Mouse (Mus musculus) T-helper 1 cell (primary cell): ENCODE measurements around the gene H1foo.

Source experiments
- in situ Hi-C: fragments of 300-600 bp; cut with MboI, MseI; formaldehyde crosslinking; loops from one replicate; pipeline ENCODE4 v1.15.1; 2025; ENCODE audit warnings: high pct_unique_total_duplicates

The H1foo gene

GRCm38 (mm10) chr6:115961743-115962142 is 17.0 kb downstream of the H1foo start:
- in situ Hi-C loops = no loop called here

DNA sequence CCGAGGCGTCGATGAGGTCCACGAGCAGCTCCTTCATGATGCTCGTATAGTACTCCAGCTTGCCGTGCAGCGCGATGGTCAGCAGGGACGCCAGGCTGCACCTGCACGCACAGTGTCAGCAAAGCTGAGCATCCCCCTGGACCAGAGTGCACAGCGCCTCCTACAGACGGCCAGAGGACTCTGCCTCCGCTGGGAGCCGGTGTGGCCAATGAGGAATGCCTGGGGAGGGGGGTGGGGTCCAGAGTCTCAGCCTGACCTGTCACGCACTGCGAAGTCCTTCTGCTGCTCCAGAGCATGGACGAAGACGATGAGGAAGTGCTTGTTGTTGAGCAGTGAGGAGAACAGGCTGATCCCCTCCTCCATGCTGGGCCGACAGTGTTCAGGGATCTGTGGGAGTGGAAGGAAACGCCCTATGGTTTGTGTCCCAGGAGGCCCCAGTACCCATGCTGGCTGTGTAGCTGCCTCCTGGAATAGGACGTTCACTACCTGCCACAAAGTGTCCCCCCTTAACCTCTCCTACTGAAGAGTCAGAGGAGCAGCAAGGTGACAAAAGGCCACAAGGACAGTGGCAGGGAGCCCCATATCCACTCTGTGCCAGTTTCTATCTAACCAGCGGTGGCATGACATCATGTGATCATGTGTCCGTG is 17.8 kb downstream of the H1foo start:
- in situ Hi-C loops = no loop called here

DNA sequence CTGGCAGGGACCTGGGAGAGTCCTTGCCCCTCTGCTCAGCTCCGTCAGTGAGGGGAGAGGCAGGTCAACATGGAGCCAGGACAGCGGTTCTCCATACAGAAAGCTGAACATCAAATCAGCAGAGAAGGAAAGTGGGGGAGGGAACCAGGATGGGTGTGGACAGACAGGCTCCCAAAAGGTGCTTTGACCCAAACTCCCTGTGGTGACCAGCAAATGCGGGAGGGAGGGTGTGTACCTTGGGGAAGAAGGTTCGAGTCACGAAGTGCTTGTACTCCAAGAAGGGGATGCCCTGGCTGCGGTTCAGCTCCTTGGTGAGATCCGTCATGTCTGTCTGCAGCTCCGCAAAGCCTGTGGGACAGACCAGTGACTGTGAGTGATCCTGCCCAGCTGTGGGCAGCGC is 18.9 kb downstream of the H1foo start:
- in situ Hi-C loops = no loop called here

DNA sequence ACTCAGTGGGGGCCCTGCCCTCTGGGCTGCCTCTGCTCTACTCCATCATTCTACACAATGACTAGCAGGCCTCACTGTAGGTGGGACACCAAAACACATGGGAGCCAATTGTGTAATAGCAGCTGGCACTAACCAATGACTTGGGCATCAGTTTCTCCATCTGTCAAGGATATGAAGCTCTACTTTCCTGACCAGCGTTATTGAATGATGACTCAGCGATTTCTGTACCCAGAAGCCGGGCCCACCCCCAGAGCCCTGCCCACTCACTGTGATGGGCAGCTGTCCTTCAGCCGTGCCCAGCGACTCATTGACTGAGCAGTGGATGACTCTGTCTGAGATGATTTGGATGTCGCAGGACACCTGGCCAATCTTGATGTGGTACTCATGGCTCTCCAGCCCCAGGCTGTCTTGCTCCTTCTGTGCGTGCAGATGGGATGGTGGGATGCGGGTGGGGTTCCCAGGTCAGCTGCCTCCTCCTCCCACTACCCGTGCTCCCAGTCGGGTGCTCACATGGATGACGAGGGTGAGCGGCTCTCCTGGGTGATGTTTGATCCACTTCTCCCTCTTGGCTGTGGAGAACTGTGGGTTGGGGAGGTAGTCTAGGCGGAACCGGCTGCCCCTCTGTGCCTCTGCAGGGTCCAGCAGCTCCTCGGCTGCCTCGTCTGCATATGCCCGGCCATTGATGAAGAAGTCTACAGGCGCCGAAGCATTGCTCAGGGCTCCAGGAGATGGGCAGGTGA is 21.7 kb downstream of the H1foo start:
- in situ Hi-C loops = no loop called here

GRCm38 (mm10) chr6:115967291-115967880 is 22.6 kb downstream of the H1foo start:
- in situ Hi-C loops = no loop called here

DNA sequence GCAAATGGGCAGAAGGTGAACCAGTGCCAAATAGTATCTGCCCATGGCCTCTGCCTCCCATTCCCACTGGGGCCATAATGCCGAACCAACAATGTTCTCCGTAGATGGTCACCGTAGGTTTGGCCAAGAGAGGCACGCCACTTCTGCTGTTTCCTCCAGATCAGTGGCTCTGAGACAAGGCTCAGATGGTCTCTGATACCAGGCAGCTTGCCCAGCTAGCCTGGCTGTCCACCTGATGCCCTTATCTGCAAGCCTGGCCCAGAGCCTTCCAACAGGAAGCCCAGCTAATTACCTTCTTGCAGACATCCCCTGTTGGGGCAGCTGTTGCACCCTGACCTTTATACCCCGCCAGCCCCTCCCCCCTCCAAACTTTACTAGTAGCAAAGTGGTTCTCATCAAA is 23.3 kb downstream of the H1foo start:
- in situ Hi-C loops = no loop called here

- in situ Hi-C loops = no loop called here
Measured at GRCm38 (mm10) chr6:115968700-115969099, 24.0 kb downstream of the H1foo start.

- in situ Hi-C loops = no loop called here
Measured at GRCm38 (mm10) chr6:115969103-115969502, 24.4 kb downstream of the H1foo start.

GRCm38 (mm10) chr6:115969952-115970351 is 25.2 kb downstream of the H1foo start:
- in situ Hi-C loops = no loop called here

GRCm38 (mm10) chr6:115971273-115972060 is 26.7 kb downstream of the H1foo start:
- in situ Hi-C loops = no loop called here

GRCm38 (mm10) chr6:115972083-115972764 is 27.5 kb downstream of the H1foo start:
- in situ Hi-C loops = no loop called here

DNA sequence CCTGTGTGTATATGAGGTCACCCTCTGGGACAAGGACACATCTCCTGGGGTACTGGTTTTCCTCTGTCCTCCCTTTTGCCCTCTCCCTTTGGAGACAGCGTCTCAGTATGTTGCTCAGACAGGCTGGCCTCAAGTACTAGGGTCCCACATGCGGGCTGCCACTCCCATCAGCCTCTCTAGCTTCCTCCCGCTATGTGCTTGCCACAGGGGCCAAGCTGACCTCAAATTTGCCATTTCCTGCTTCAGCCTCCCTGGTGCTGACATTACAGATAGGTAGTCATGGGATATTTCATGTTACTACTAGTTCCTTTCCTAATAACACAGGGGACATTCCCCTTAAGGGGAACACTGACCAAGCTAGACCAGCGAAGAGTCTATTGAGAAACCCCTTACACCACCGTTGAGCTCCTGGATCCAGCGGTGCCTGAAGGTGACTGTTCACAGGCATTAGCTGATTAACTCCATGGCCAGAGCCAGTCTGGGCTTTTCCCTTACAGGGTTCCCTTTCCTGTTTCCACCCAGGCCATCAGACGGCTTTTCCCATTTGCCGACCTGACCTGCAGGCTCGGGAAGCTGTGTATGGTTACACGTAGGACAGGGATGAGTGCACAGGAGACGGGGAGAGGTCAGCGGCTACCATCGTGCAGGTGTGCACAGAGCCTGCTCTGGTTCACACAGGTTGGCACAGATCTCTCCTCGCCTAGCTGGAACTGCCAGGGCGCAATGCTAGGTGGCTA is 28.6 kb downstream of the H1foo start:
- in situ Hi-C loops = no loop called here

GRCm38 (mm10) chr6:115973881-115974662 is 29.3 kb downstream of the H1foo start:
- in situ Hi-C loops = no loop called here

DNA sequence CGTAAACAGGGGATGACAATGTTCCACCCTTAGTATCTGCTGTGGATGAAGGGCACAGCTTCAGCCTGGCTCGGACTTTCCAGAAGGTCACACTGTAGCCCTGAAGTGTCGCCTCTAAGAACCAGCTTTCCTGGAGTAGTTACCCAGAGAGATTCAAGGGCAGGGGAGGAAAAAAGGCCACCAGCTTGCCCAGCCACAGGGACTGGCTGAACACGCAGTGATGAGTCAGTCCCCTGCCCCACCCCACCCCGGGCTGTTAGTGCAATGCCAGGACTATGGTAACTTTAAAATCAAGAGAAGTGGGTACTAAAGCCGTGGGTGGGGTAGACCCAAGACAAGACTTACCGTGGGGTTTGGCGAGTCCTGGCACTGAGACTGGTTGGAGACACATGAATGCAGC is 30.9 kb downstream of the H1foo start:
- in situ Hi-C loops = no loop called here

DNA sequence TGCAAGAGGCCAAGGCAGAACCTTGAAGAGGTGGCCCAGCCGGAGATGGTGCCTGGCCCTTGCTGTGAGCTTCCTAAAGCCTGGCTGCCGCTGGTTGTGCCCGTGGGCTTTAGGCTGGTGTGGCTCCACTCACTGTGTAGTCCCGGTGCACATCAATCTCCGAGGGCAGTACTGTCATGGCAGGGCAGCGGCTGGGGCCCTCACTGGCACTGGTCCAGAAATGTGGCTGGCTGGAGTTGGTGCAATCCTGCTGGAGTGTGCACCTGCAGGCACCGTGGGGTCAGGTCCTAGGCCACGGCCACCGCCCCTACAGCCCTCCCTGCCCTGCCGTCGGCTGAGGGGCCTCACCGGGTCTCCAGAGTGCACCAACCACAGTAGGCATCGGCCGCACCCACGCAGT is 33.1 kb downstream of the H1foo start:
- in situ Hi-C loops = no loop called here

DNA sequence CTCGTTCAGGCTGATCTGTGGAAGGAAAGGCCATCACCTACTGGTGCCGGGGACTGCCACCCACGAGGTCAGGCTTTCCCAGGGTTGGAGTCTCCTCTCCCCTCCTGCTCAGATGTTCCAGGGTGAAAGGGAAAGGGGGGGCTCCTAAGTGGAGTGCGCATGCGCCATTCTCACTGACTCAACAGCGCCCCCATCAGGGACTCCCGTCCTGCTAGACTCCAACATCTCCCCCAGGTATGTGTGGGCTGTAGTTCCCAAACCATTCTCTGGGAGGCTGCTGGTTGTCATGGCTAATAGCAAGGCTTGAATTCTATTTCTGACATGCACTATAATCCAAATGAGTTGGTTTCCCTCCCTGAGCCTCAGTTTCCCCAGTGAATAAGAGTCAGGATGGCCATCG is 33.9 kb downstream of the H1foo start:
- in situ Hi-C loops = no loop called here

DNA sequence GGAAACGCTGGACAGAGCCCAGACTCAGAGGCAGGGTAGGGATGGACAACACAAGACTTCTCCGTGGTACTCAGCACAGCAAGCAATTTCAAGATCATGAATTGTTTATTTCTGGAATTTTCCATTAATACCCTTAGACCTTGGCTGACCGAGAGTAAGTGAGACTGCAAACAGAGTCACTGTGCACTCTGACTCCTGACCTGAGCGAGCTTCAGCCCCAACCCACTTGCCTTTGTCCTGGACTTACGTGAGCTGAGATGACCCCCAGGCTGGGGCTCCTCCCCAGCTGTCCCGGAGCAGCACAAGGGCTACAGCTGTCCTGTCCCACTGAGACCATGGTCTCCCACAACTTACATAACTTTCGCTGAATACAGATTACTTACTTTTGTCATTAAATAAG is 38.2 kb downstream of the H1foo start:
- in situ Hi-C loops = no loop called here

- in situ Hi-C loops = no loop called here
Measured at GRCm38 (mm10) chr6:115983306-115984038, 38.7 kb downstream of the H1foo start.

DNA sequence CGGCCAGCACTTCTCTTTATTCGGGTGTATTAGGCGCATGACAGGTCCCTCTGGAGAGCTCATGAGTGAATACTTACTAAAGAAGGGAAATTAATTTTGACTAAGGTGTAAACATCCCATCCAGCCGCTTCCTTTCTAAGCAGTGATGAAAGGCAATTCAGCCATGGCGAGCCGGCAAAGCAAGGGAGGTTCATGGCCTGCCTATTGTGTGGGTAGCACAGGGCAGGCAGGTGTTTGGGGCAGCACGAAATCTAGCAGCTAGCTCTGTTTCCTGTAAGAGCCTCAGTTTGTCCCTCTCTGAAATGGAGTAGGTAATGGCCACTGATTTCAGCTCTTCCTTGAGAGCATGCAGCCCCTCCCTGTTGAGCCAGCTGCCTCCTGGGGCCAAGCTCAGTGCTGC is 39.8 kb downstream of the H1foo start:
- in situ Hi-C loops = no loop called here

DNA sequence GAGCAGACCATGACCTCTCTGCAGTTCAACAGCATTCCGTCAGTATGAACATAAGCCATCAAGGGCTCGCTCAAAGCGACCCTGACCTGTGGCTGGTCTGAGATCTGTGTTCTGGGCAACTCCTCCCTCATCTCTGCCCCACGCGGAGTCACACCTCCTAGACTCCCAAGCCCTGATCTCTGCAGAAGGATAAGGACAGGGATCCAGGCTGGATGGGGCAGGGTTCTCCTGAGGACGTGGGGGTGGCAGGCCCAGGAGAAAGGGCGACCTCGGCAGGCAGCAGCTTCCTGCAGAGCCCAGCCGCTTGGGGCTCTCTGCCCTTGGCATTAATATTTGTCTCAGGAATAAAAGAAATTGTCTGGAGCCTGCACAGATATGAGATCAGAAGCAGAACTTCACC is 40.9 kb downstream of the H1foo start:
- in situ Hi-C loops = no loop called here
